Mouse (Mus musculus) kidney, embryonic 16.5 days (tissue): ENCODE results near the gene Pofut2. TPM values are rescaled to one million over a fixed set of nuclear protein-coding genes. Genes with fewer than 3 reads are reported as not detected.
A peak's percentile ranks its signal among the peaks of the same experiment; 100 is the strongest.

Source experiments
- ATAC-seq: fragments of 200-750 bp; cut with Nextera tagmentation; 2 replicates; pipeline ENCODE4 v1.8.0; 2017; ENCODE audit warnings: moderate TSS enrichment; ENCODE audit not compliant: low FRiP score, low TSS enrichment
- H3K27ac ChIP-seq: fragments of 300-500 bp; sonication (generic); 2 replicates; pipeline ENCODE4 v1.5.1; 2014; ENCODE audit warnings: low read length
- H3K27me3 ChIP-seq: fragments of 300-500 bp; sonication (generic); 2 replicates; pipeline ENCODE4 v1.6.1; 2014; ENCODE audit warnings: low read length, control low read depth, mixed read lengths; ENCODE audit not compliant: insufficient read depth
- H3K36me3 ChIP-seq: fragments of 300-500 bp; sonication (generic); 2 replicates; pipeline ENCODE4 v1.6.1; 2014; ENCODE audit warnings: low read length, control low read depth, mixed read lengths; ENCODE audit not compliant: insufficient read depth
- H3K4me1 ChIP-seq: fragments of 300-500 bp; sonication (generic); 2 replicates; pipeline ENCODE4 v1.6.1; 2014; ENCODE audit warnings: low read length, control low read depth, mixed read lengths; ENCODE audit not compliant: insufficient read depth
- H3K4me2 ChIP-seq: fragments of 300-500 bp; sonication (generic); replicated peaks from 2 replicates; pipeline ENCODE4 v1.6.1; 2014; ENCODE audit warnings: low read depth, low read length
- H3K4me3 ChIP-seq: fragments of 300-500 bp; sonication (generic); 2 replicates; pipeline ENCODE4 v1.5.1; 2014; ENCODE audit warnings: mild to moderate bottlenecking, low read length
- H3K9ac ChIP-seq: fragments of 300-500 bp; sonication (generic); replicated peaks from 2 replicates; pipeline ENCODE4 v1.6.1; 2014; ENCODE audit warnings: low read length
- H3K9me3 ChIP-seq: fragments of 300-500 bp; sonication (generic); 2 replicates; pipeline ENCODE4 v1.6.1; 2016; ENCODE audit warnings: low read length, control low read depth
- WGBS: fragments of 180-500 bp; shearing (Covaris S2); extraction: QIAGEN DNeasy Blood & Tissue Kit; methylation state at CpG from one replicate; pipeline ENCODE4 v1.1.7; 2014; 5-methylcytosine and 5-hydroxymethylcytosine counted together
- polyA plus RNA-seq: library from polyadenylated mRNA; unstranded; fragments of >200 nt; fragmentation: Nextera tagmentation; extraction: Ambion mirVana; gene quantifications from 2 replicates; pipeline ENCODE4 v1.2.1, GENCODE M21; 2015

Pofut2 gene
- 148 and 149 TPM in 2 replicates for polyA plus RNA-seq

- ATAC-seq, result peak; percentile 98
- WGBS, result under 1% methylated on average over 79 of the region's 81 CpGs
- Histone ChIP-seq H3K27ac (peak within 1 kb of the TSS; percentile 93), H3K36me3 (peaks cover 30% of the 10 kb centered on the region), H3K9ac (peak within 1 kb of the TSS; percentile 91), H3K4me2 (peak within 1 kb of the TSS; percentile 72), H3K4me1 (peaks cover 18% of the 10 kb centered on the region), H3K4me3 (peak within 1 kb of the TSS; percentile 92), H3K27me3 (no peaks in the 10 kb centered on the region), H3K9me3 (no peaks in the 10 kb centered on the region)
These were observed at the start of gene Pofut2 for GRCm38 (mm10) chr10:77258704-77259621. Gene Pofut2 (plus strand): TSS chr10:77259218.

GRCm38 (mm10) chr10:77209261-77209660 lies 49.8 kb upstream of the Pofut2 start:
- H3K9ac ChIP-seq, result no peak overlapping the region
- no peaks in the 10 kb centered on the region for H3K27me3 ChIP-seq
- no peaks in the 10 kb centered on the region for H3K9me3 ChIP-seq
- no peak overlapping the region for H3K4me2 ChIP-seq
- H3K27ac ChIP-seq, result no peak overlapping the region
- no peaks in the 10 kb centered on the region for H3K36me3 ChIP-seq
- H3K4me1 ChIP-seq, result peaks cover 36% of the 10 kb centered on the region
- no peak overlapping the region for H3K4me3 ChIP-seq
- no peak for ATAC-seq
- WGBS, result 50% methylated on average over 5 of the region's 5 CpGs

- WGBS, result 92% methylated on average over 3 of the region's 3 CpGs
- Histone ChIP-seq H3K4me2 (no peak overlapping the region), H3K4me3 (no peak overlapping the region)
These were observed 48.4 kb upstream of the Pofut2 start for GRCm38 (mm10) chr10:77210666-77211065.

GRCm38 (mm10) chr10:77211116-77211570 lies 47.9 kb upstream of the Pofut2 start:
- Histone ChIP-seq H3K4me2 (no peak overlapping the region), H3K4me1 (peaks cover 41% of the 10 kb centered on the region)
- WGBS, result 37% methylated on average over 11 of the region's 11 CpGs

More at GRCm38 (mm10) chr10:77210666-77211065, 48.4 kb upstream of the Pofut2 start:
- Histone ChIP-seq H3K27ac (peak overlapping the region; percentile 51; the same call in 1 of the 2 replicates), H3K9ac (no peak overlapping the region), H3K27me3 (no peaks in the 10 kb centered on the region), H3K9me3 (no peaks in the 10 kb centered on the region), H3K36me3 (no peaks in the 10 kb centered on the region), H3K4me1 (peaks cover 38% of the 10 kb centered on the region)
- ATAC-seq, result no peak

GRCm38 (mm10) chr10:77212354-77213120 lies 46.5 kb upstream of the Pofut2 start:
- no peak overlapping the region for H3K9ac ChIP-seq
- WGBS, result 74% methylated on average over 6 of the region's 6 CpGs
- no peak for ATAC-seq
- H3K4me1 ChIP-seq, result peaks cover 42% of the 10 kb centered on the region
- no peak overlapping the region for H3K4me3 ChIP-seq
- H3K27ac ChIP-seq, result peak overlapping the region; percentile 31; the same call in 1 of the 2 replicates
- no peaks in the 10 kb centered on the region for H3K27me3 ChIP-seq
- H3K36me3 ChIP-seq, result no peaks in the 10 kb centered on the region
- no peaks in the 10 kb centered on the region for H3K9me3 ChIP-seq
- no peak overlapping the region for H3K4me2 ChIP-seq

More at GRCm38 (mm10) chr10:77211116-77211570, 47.9 kb upstream of the Pofut2 start:
- Histone ChIP-seq H3K9me3 (no peaks in the 10 kb centered on the region), H3K27me3 (no peaks in the 10 kb centered on the region), H3K9ac (no peak overlapping the region), H3K4me3 (no peak overlapping the region), H3K27ac (peak overlapping the region; percentile 51), H3K36me3 (no peaks in the 10 kb centered on the region)
- no peak for ATAC-seq

- no peak overlapping the region for H3K9ac ChIP-seq
- H3K27me3 ChIP-seq, result no peaks in the 10 kb centered on the region
- no peak for ATAC-seq
- no peaks in the 10 kb centered on the region for H3K9me3 ChIP-seq
- no peaks in the 10 kb centered on the region for H3K36me3 ChIP-seq
- H3K4me3 ChIP-seq, result no peak overlapping the region
- no peak overlapping the region for H3K4me2 ChIP-seq
- peak overlapping the region; percentile 44; the same call in 1 of the 2 replicates for H3K27ac ChIP-seq
- peaks cover 44% of the 10 kb centered on the region for H3K4me1 ChIP-seq
- WGBS, result 72% methylated on average over 5 of the region's 5 CpGs
These were observed 45.5 kb upstream of the Pofut2 start for GRCm38 (mm10) chr10:77213483-77213882.

- no peaks in the 10 kb centered on the region for H3K27me3 ChIP-seq
- H3K4me2 ChIP-seq, result no peak overlapping the region
- no peak overlapping the region for H3K9ac ChIP-seq
- H3K9me3 ChIP-seq, result no peaks in the 10 kb centered on the region
- WGBS, result 47% methylated on average over 8 of the region's 8 CpGs
- H3K36me3 ChIP-seq, result no peaks in the 10 kb centered on the region
- H3K27ac ChIP-seq, result peak overlapping the region; percentile 48
- H3K4me3 ChIP-seq, result no peak overlapping the region
- ATAC-seq, result no peak
- H3K4me1 ChIP-seq, result peaks cover 41% of the 10 kb centered on the region
These were observed 44.4 kb upstream of the Pofut2 start for GRCm38 (mm10) chr10:77214586-77214985.

- H3K9ac ChIP-seq, result 0 out of 2 replicates have a peak overlapping the region, but pooled peaks have one; percentile 25
- no peaks in the 10 kb centered on the region for H3K27me3 ChIP-seq
- no peaks in the 10 kb centered on the region for H3K9me3 ChIP-seq
- H3K36me3 ChIP-seq, result no peaks in the 10 kb centered on the region
- peaks cover 41% of the 10 kb centered on the region for H3K4me1 ChIP-seq
- ATAC-seq, result peak; percentile 53; the same call in 1 of the 2 replicates
- 65% methylated on average over 4 of the region's 4 CpGs for WGBS
- no peak overlapping the region for H3K4me2 ChIP-seq
- H3K27ac ChIP-seq, result peak overlapping the region; percentile 48
- no peak overlapping the region for H3K4me3 ChIP-seq
These were observed 43.4 kb upstream of the Pofut2 start for GRCm38 (mm10) chr10:77215641-77216040.

GRCm38 (mm10) chr10:77216313-77216712 lies 42.7 kb upstream of the Pofut2 start:
- no peak overlapping the region for H3K9ac ChIP-seq
- H3K27ac ChIP-seq, result peak overlapping the region; percentile 48; the same call in 1 of the 2 replicates
- H3K27me3 ChIP-seq, result no peaks in the 10 kb centered on the region
- no peaks in the 10 kb centered on the region for H3K9me3 ChIP-seq
- H3K4me2 ChIP-seq, result no peak overlapping the region
- no peak for ATAC-seq
- H3K4me3 ChIP-seq, result no peak overlapping the region
- 58% methylated on average over 2 of the region's 2 CpGs for WGBS
- H3K36me3 ChIP-seq, result no peaks in the 10 kb centered on the region
- peaks cover 45% of the 10 kb centered on the region for H3K4me1 ChIP-seq
